Mouse (Mus musculus): ENCODE results near the gene 9630041A04Rik. TPM values are rescaled to one million over a fixed set of nuclear protein-coding genes. Genes with fewer than 3 reads are reported as not detected.

9630041A04Rik gene
- not detected in 2 replicates for polyA plus RNA-seq (2015; fragmentation: Nextera tagmentation; extraction: Ambion mirVana)

DNA sequence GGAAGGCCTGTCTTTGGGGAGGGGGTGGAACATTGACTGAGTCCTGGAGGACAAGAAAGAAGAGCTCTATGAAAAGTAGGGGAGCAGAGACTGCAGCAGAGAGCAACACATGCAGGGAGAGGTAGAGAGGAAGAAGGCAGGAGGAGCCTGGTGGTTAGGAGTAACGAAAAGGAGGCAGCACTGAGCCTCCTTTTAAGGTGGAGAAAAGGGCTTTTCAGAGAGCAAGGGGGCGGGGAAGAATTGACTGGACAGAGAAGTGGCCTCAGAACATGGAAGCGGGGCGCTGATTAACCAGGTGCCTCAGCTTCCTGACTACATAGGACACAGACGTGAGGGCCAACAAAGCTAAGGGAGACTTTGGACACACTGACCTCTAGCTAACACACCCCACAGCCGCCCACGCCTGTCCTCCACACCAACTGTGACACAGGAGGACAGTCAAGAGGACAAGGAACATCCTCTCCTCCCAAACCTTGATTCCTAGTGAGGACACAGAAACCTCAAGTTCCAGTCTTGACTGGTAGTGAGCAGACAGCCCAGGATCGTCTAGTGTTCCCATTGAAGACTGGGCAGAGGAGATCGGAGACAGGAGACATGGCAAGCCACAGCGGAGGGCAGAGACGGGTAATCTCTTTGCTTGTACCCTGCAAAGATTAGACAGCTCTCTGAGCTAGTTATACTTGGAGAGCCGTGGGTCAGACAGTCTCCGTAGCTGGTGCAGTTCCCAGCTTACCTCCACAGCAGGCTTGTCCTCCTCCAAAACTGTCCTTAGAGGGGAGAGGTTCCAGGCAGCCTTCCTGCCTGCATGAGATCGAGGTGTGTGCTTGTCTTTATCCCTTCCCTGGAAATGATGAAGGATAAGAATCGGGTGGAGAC, at the start of gene 9630041A04Rik:
Gene 9630041A04Rik, plus strand, starts transcription at position 246 of the 876 bp plus-strand sequence.
- TF ChIP-seq CTCF (IDR thresholded peaks at IDR 0.05; ENCODE audit: low read depth) = no peak
- no peak for TF ChIP-seq EP300 (optimal IDR thresholded peaks at IDR 0.05)

DNA sequence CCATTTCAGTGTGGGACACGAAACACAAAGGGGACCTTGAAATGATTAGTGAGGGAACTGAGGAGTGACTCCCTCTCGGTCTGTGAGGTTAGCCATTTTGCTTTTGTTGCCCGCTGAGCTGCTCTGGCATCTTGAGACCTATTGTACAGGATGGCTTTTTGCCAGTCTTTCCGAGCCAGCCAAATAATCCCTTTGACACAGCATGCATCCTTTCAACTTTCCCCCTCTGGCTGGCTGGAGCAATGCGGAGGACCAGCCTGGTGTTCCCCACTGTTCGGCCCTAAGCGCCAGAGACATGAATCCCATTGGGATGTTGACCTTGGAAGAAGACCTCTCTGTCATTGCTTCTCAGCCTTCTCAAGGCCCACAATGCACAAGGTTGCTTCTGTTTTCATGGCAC, 37.7 kb upstream of the 9630041A04Rik start:
- H3K9me3 ChIP-seq (ENCODE audit: control insufficient read depth, low read length) = no peaks in the 10 kb centered on the region
- DNase-seq (ENCODE audit: low spot score) = no peak
- no peak overlapping the region for H3K9ac ChIP-seq (ENCODE audit: low read length)
- TF ChIP-seq CTCF (IDR thresholded peaks at IDR 0.05; ENCODE audit: low read depth) = no peak
- TF ChIP-seq EP300 (optimal IDR thresholded peaks at IDR 0.05) = no peak
- H3K4me3 ChIP-seq (ENCODE audit: low read depth, low read length) = no peak overlapping the region
- H3K27ac ChIP-seq (replicated peaks) = no peak overlapping the region
- H3K36me3 ChIP-seq (ENCODE audit: control insufficient read depth, insufficient read depth, low read length) = no peaks in the 10 kb centered on the region
- H3K27me3 ChIP-seq (ENCODE audit: control insufficient read depth, insufficient read depth, low read length) = no peaks in the 10 kb centered on the region
- H3K4me1 ChIP-seq (replicated peaks; ENCODE audit: control insufficient read depth, insufficient read depth) = no peaks in the 10 kb centered on the region
- ATAC-seq (ENCODE audit: low FRiP score, low TSS enrichment) = no peak
- WGBS = 82% methylated on average over 7 of the region's 7 CpGs
- no peak overlapping the region for H3K4me2 ChIP-seq (replicated peaks; ENCODE audit: low read depth)

More for the DNA sequence above, at the start of gene 9630041A04Rik:
- H3K9ac ChIP-seq (ENCODE audit: low read length) = no peak within 1 kb of the TSS
- H3K4me2 ChIP-seq (replicated peaks; ENCODE audit: low read depth) = no peak within 1 kb of the TSS
- peak within 1 kb of the TSS; percentile 35; the same call in 1 of the 2 replicates for H3K27ac ChIP-seq (replicated peaks)
- no peaks in the 10 kb centered on the region for H3K9me3 ChIP-seq (ENCODE audit: control insufficient read depth, low read length)
- H3K4me3 ChIP-seq (ENCODE audit: low read depth, low read length) = no peak within 1 kb of the TSS
- H3K27me3 ChIP-seq (ENCODE audit: control insufficient read depth, insufficient read depth, low read length) = no peaks in the 10 kb centered on the region
- DNase-seq (ENCODE audit: low spot score) = no peak
- WGBS = 67% methylated on average over 15 of the region's 15 CpGs
- no peak for ATAC-seq (ENCODE audit: low FRiP score, low TSS enrichment)
- no peaks in the 10 kb centered on the region for H3K36me3 ChIP-seq (ENCODE audit: control insufficient read depth, insufficient read depth, low read length)
- no peaks in the 10 kb centered on the region for H3K4me1 ChIP-seq (replicated peaks; ENCODE audit: control insufficient read depth, insufficient read depth)

DNA sequence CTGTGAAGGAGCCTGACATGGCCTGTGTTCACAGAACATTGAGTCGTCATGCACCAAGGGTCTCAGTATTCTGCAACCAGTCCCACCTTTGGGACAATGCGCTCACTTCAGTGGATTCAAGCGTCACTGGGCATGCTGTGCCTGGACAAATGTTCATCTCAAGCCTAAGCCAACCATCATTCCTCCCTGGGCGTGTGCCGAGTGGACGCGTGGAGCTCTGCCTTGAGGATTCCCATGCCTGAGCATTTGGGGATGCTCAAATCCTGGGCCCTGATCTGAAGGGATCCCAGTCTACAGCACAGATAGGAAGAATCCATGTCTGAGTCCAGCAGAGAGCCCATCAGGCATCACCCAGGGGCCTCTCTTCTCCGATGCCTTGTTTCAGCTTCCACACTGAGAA, 36.0 kb upstream of the 9630041A04Rik start:
- no peak overlapping the region for H3K4me3 ChIP-seq (ENCODE audit: low read depth, low read length)
- DNase-seq (ENCODE audit: low spot score) (no peak), ATAC-seq (ENCODE audit: low FRiP score, low TSS enrichment) (no peak)
- no peaks in the 10 kb centered on the region for H3K36me3 ChIP-seq (ENCODE audit: control insufficient read depth, insufficient read depth, low read length)
- H3K4me1 ChIP-seq (replicated peaks; ENCODE audit: control insufficient read depth, insufficient read depth) = no peaks in the 10 kb centered on the region
- no peaks in the 10 kb centered on the region for H3K27me3 ChIP-seq (ENCODE audit: control insufficient read depth, insufficient read depth, low read length)
- H3K9me3 ChIP-seq (ENCODE audit: control insufficient read depth, low read length) = no peaks in the 10 kb centered on the region
- no peak overlapping the region for H3K27ac ChIP-seq (replicated peaks)
- TF ChIP-seq EP300 (optimal IDR thresholded peaks at IDR 0.05) (no peak), CTCF (IDR thresholded peaks at IDR 0.05; ENCODE audit: low read depth) (no peak)
- no peak overlapping the region for H3K4me2 ChIP-seq (replicated peaks; ENCODE audit: low read depth)
- 94% methylated on average over 8 of the region's 8 CpGs for WGBS
- no peak overlapping the region for H3K9ac ChIP-seq (ENCODE audit: low read length)

DNA sequence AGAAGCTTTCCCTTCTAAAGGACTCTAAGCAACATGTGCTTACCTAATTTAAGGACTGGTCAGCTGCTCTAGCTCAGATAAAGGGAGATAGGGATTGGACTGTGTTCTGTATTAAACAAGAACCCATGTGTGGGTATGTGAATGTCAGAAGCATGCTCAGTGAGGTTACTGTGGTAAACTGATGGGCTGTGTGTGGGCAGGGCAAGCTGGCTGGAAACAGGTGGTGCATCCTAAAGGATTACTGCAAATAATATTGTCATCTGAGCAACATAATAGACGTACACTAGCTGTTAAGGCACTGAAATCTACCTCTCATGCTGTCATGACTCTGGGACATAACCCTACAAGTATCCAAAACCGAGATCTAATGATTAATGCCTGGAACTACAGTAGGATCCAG, 28.0 kb upstream of the 9630041A04Rik start:
- Histone ChIP-seq H3K27ac (replicated peaks) (no peak overlapping the region), H3K9me3 (ENCODE audit: control insufficient read depth, low read length) (no peaks in the 10 kb centered on the region), H3K4me2 (replicated peaks; ENCODE audit: low read depth) (no peak overlapping the region), H3K36me3 (ENCODE audit: control insufficient read depth, insufficient read depth, low read length) (no peaks in the 10 kb centered on the region), H3K4me3 (ENCODE audit: low read depth, low read length) (no peak overlapping the region), H3K27me3 (ENCODE audit: control insufficient read depth, insufficient read depth, low read length) (no peaks in the 10 kb centered on the region), H3K4me1 (replicated peaks; ENCODE audit: control insufficient read depth, insufficient read depth) (no peaks in the 10 kb centered on the region), H3K9ac (ENCODE audit: low read length) (no peak overlapping the region)
- DNase-seq (ENCODE audit: low spot score) (no peak), ATAC-seq (ENCODE audit: low FRiP score, low TSS enrichment) (no peak)
- 66% methylated on average over 2 of the region's 2 CpGs for WGBS
- TF ChIP-seq EP300 (optimal IDR thresholded peaks at IDR 0.05) = no peak
- no peak for TF ChIP-seq CTCF (IDR thresholded peaks at IDR 0.05; ENCODE audit: low read depth)

DNA sequence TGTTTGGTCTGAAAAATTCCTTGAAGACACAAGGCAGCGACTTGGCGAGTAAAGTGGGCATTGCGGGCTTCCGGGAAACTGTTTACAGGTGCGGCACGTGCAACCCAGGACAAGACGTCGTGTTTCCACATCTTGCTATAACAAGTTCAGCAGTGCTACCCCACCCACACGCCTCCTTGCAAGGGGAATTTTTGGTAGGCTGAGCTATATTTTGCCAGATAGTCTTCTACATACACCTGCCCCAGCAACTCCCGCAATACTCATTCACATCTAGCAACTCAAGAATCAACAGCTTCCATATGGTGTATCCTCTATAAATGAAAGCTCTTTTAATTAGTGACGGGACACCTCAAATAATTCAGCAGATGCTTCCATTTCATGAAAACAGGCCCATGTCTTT, 20.5 kb upstream of the 9630041A04Rik start:
- H3K36me3 ChIP-seq (ENCODE audit: control insufficient read depth, insufficient read depth, low read length) = no peaks in the 10 kb centered on the region
- no peaks in the 10 kb centered on the region for H3K27me3 ChIP-seq (ENCODE audit: control insufficient read depth, insufficient read depth, low read length)
- DNase-seq (ENCODE audit: low spot score) = no peak
- no peak overlapping the region for H3K9ac ChIP-seq (ENCODE audit: low read length)
- no peak overlapping the region for H3K4me2 ChIP-seq (replicated peaks; ENCODE audit: low read depth)
- no peak overlapping the region for H3K4me3 ChIP-seq (ENCODE audit: low read depth, low read length)
- 90% methylated on average over 11 of the region's 11 CpGs for WGBS
- H3K27ac ChIP-seq (replicated peaks) = no peak overlapping the region
- no peak for TF ChIP-seq EP300 (optimal IDR thresholded peaks at IDR 0.05)
- TF ChIP-seq CTCF (IDR thresholded peaks at IDR 0.05; ENCODE audit: low read depth) = no peak
- no peaks in the 10 kb centered on the region for H3K9me3 ChIP-seq (ENCODE audit: control insufficient read depth, low read length)
- H3K4me1 ChIP-seq (replicated peaks; ENCODE audit: control insufficient read depth, insufficient read depth) = no peaks in the 10 kb centered on the region
- ATAC-seq (ENCODE audit: low FRiP score, low TSS enrichment) = no peak

DNA sequence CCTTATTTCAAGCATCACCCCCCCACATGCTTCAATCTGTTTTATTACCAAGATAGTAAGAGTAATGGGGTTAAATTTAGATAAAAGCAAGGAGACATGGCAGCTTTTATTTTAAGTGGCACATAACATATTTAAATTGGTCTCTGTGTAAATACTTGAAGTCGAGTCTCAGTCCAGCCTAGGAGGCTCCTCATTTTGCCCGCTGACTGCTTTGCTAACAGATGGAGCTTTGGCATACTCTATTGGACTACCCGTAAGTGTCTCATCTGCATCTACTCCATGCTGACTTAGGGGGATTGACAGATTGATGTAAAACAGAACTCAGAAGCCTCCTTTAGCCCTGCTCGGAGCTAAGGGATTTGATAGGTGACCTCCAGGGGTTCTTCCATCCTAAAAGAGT, 17.7 kb upstream of the 9630041A04Rik start:
- no peak for ATAC-seq (ENCODE audit: low FRiP score, low TSS enrichment)
- no peak overlapping the region for H3K27ac ChIP-seq (replicated peaks)

More for the DNA sequence above, 17.7 kb upstream of the 9630041A04Rik start:
- Histone ChIP-seq H3K27me3 (ENCODE audit: control insufficient read depth, insufficient read depth, low read length) (no peaks in the 10 kb centered on the region), H3K9ac (ENCODE audit: low read length) (no peak overlapping the region), H3K4me3 (ENCODE audit: low read depth, low read length) (no peak overlapping the region), H3K4me1 (replicated peaks; ENCODE audit: control insufficient read depth, insufficient read depth) (no peaks in the 10 kb centered on the region), H3K9me3 (ENCODE audit: control insufficient read depth, low read length) (no peaks in the 10 kb centered on the region), H3K36me3 (ENCODE audit: control insufficient read depth, insufficient read depth, low read length) (no peaks in the 10 kb centered on the region), H3K4me2 (replicated peaks; ENCODE audit: low read depth) (no peak overlapping the region)
- DNase-seq (ENCODE audit: low spot score) = no peak
- WGBS = 39% methylated on average over 4 of the region's 4 CpGs
- TF ChIP-seq CTCF (IDR thresholded peaks at IDR 0.05; ENCODE audit: low read depth) (no peak), EP300 (optimal IDR thresholded peaks at IDR 0.05) (no peak)
